Mouse (Mus musculus): ENCODE results near the gene Creb3l4. TPM values are rescaled to one million over a fixed set of nuclear protein-coding genes. Genes with fewer than 3 reads are reported as not detected.

Creb3l4 gene
- total and polyA plus RNA-seq, 3 experiments, result 0.21 to 0.89 (median 0.59) TPM

GRCm38 (mm10) chr3:90279216-90279615 lies 35.9 kb upstream of the Creb3l4 start:
- dilution Hi-C loops (cut with MboI; ENCODE audit: extremely low pct_ligation_motif_present, extremely low pct_unique_long_range_greater_than_20kb, low sequenced_read_pairs), result no loop called here
- Histone ChIP-seq H3K79me2 (replicated peaks; ENCODE audit: control insufficient read depth, extremely low read depth, insufficient read depth, poor library complexity, severe bottlenecking) (no peaks in the 10 kb centered on the region), H3K36me3 (replicated peaks in 1 of 2; ENCODE audit: control insufficient read depth in 1 of 2, insufficient read depth in 1 of 2, low read length in 1 of 2) (peaks cover 66 to 89% of the 10 kb centered on the region in 2 experiments)

GRCm38 (mm10) chr3:90278211-90278610 lies 34.9 kb upstream of the Creb3l4 start:
- H3K27ac ChIP-seq (ENCODE audit: insufficient read depth, low read depth), result no peak overlapping the region
- H3K36me3 ChIP-seq (replicated peaks in 1 of 2; ENCODE audit: control insufficient read depth in 1 of 2, insufficient read depth in 1 of 2, low read length in 1 of 2), result peaks cover 76 to 95% of the 10 kb centered on the region in 2 experiments
- H3K4me2 ChIP-seq (ENCODE audit: insufficient read depth, low read depth, poor library complexity, severe bottlenecking), result no peak overlapping the region
- no peaks in the 10 kb centered on the region for H3K79me2 ChIP-seq (replicated peaks; ENCODE audit: control insufficient read depth, extremely low read depth, insufficient read depth, poor library complexity, severe bottlenecking)
- in situ Hi-C loops (cut with MboI; ENCODE audit: low pct_ligation_motif_present, low pct_unique_long_range_greater_than_20kb, low sequenced_read_pairs) (no loop called here), dilution Hi-C loops (cut with MboI; ENCODE audit: extremely low pct_ligation_motif_present, extremely low pct_unique_long_range_greater_than_20kb, low sequenced_read_pairs) (no loop called here)
- no peak for DNase-seq (ENCODE audit: extremely low read depth)
- no peak overlapping the region for H3K4me3 ChIP-seq (replicated peaks in 1 of 3; ENCODE audit: low read depth in 2 of 3, low read length in 2 of 3, poor library complexity in 1 of 3)
- TF ChIP-seq TBP (conservative IDR thresholded peaks at IDR 0.05; ENCODE audit: low read depth, low read length) (no peak), SMC3 (IDR thresholded peaks at IDR 0.05; ENCODE audit: low read depth, low read length) (no peak), ZC3H11A (IDR thresholded peaks at IDR 0.05; ENCODE audit: low read depth, low read length) (no peak), SIN3A (IDR thresholded peaks at IDR 0.05; ENCODE audit: low read length) (no peak), JUN (IDR thresholded peaks at IDR 0.05; ENCODE audit: insufficient read depth, low read depth, low read length) (no peak), MYC (IDR thresholded peaks at IDR 0.05; ENCODE audit: low read depth, low read length) (no peak), POLR2AphosphoS2 (IDR thresholded peaks at IDR 0.05; ENCODE audit: low read depth, low read length) (no peak), RCOR1 (conservative IDR thresholded peaks at IDR 0.05; ENCODE audit: low read depth, low read length) (no peak), JUND (conservative IDR thresholded peaks at IDR 0.05; ENCODE audit: low read depth, low read length) (no peak), USF1 (IDR thresholded peaks at IDR 0.05; ENCODE audit: low read depth, low read length) (no peak), ZNF384 (IDR thresholded peaks at IDR 0.05; ENCODE audit: low read depth, low read length) (no peak), ELF1 (IDR thresholded peaks at IDR 0.05; ENCODE audit: low read depth, low read length) (no peak)
- H3K9ac ChIP-seq (ENCODE audit: insufficient read depth, low read depth), result no peak overlapping the region
- no peaks in the 10 kb centered on the region for H3K27me3 ChIP-seq (replicated peaks)
- H3K4me1 ChIP-seq (ENCODE audit: control insufficient read depth in 1 of 2, insufficient read depth in 2 of 2), result no peaks in the 10 kb centered on the region
- no peaks in the 10 kb centered on the region for H3K9me3 ChIP-seq (replicated peaks; ENCODE audit: low read length)

More at GRCm38 (mm10) chr3:90279216-90279615, 35.9 kb upstream of the Creb3l4 start:
- Histone ChIP-seq H3K9me3 (replicated peaks; ENCODE audit: low read length) (no peaks in the 10 kb centered on the region), H3K9ac (ENCODE audit: insufficient read depth, low read depth) (no peak overlapping the region), H3K27me3 (replicated peaks) (no peaks in the 10 kb centered on the region), H3K4me3 (replicated peaks in 1 of 3; ENCODE audit: low read depth in 2 of 3, low read length in 2 of 3, poor library complexity in 1 of 3) (no peak overlapping the region), H3K27ac (ENCODE audit: insufficient read depth, low read depth) (no peak overlapping the region), H3K4me2 (ENCODE audit: insufficient read depth, low read depth, poor library complexity, severe bottlenecking) (no peak overlapping the region), H3K4me1 (ENCODE audit: control insufficient read depth in 1 of 2, insufficient read depth in 2 of 2) (no peaks in the 10 kb centered on the region)
- in situ Hi-C loops (cut with MboI; ENCODE audit: low pct_ligation_motif_present, low pct_unique_long_range_greater_than_20kb, low sequenced_read_pairs), result no loop called here
- TF ChIP-seq MXI1 (IDR thresholded peaks at IDR 0.05; ENCODE audit: low read depth, low read length) (no peak), RCOR1 (conservative IDR thresholded peaks at IDR 0.05; ENCODE audit: low read depth, low read length) (no peak), RAD21 (IDR thresholded peaks at IDR 0.05; ENCODE audit: low read depth, low read length) (no peak), ETS1 (conservative IDR thresholded peaks at IDR 0.05; ENCODE audit: low read depth, low read length) (no peak), NRF1 (IDR thresholded peaks at IDR 0.05; ENCODE audit: low read depth, low read length) (no peak), SIN3A (IDR thresholded peaks at IDR 0.05; ENCODE audit: low read length) (no peak), USF2 (conservative IDR thresholded peaks at IDR 0.05; ENCODE audit: low read depth, low read length) (no peak), EP300 (IDR thresholded peaks at IDR 0.05; ENCODE audit: low read length) (no peak), MEF2A (IDR thresholded peaks at IDR 0.05; ENCODE audit: borderline replicate concordance, low read depth, low read length) (no peak), CHD1 (IDR thresholded peaks at IDR 0.05; ENCODE audit: low read depth, low read length) (no peak), MYC (IDR thresholded peaks at IDR 0.05; ENCODE audit: low read depth, low read length) (no peak), JUN (IDR thresholded peaks at IDR 0.05; ENCODE audit: insufficient read depth, low read depth, low read length) (no peak), MAFK (IDR thresholded peaks at IDR 0.05; ENCODE audit: insufficient replicate concordance, low read length) (no peak), KAT2A (IDR thresholded peaks at IDR 0.05; ENCODE audit: insufficient replicate concordance, low read length) (no peak), TCF12 (IDR thresholded peaks at IDR 0.05; ENCODE audit: low read depth, low read length) (no peak), UBTF (IDR thresholded peaks at IDR 0.05; ENCODE audit: low read depth, low read length) (no peak), GABPA (IDR thresholded peaks at IDR 0.05; ENCODE audit: insufficient replicate concordance, low read depth, low read length) (no peak), ZMIZ1 (IDR thresholded peaks at IDR 0.05; ENCODE audit: low read depth, low read length) (no peak), BHLHE40 (IDR thresholded peaks at IDR 0.05; ENCODE audit: low read depth, low read length) (no peak), SMC3 (IDR thresholded peaks at IDR 0.05; ENCODE audit: low read depth, low read length) (no peak)
- DNase-seq (ENCODE audit: extremely low read depth), result no peak
